Mouse (Mus musculus): ENCODE data around the gene Scd3.
"Not testable (repeated sequence)": the region's sequence is repeated elsewhere in the genome, so short reads cannot be mapped to it uniquely, and the experiment has no call there.

The Scd3 gene

GRCm38 (mm10) chr19:44273711-44274110 is 70.6 kb downstream of the Scd3 start:
- DNase-seq (ENCODE audit: low spot score in 2 of 2), result no peak

DNA sequence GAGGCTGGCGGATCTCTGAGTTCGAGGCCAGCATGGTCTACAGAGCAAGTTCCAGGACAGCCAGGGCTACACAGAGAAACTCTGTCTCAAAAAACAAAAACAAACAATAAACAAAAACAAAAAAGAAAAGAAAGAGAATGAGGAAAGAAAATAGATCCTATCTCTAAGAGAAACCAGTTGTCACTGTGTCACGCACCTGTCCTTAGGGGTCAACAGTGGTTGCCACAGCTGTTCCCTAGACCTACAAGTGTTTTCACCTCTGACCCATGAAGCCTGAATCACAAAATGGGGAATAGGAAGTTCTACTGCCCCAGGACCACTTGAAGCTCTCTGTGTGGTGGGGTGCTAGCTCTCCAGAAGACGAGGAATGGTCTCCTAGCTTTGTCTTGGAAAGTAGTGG is 71.4 kb downstream of the Scd3 start:
- DNase-seq (ENCODE audit: low spot score in 2 of 2), result no peak

GRCm38 (mm10) chr19:44275418-44275817 is 72.3 kb downstream of the Scd3 start:
- no peak for DNase-seq (ENCODE audit: low spot score in 2 of 2)

- DNase-seq (ENCODE audit: low spot score in 2 of 2), result no peak
Observed at GRCm38 (mm10) chr19:44276861-44277260, 73.8 kb downstream of the Scd3 start.

DNA sequence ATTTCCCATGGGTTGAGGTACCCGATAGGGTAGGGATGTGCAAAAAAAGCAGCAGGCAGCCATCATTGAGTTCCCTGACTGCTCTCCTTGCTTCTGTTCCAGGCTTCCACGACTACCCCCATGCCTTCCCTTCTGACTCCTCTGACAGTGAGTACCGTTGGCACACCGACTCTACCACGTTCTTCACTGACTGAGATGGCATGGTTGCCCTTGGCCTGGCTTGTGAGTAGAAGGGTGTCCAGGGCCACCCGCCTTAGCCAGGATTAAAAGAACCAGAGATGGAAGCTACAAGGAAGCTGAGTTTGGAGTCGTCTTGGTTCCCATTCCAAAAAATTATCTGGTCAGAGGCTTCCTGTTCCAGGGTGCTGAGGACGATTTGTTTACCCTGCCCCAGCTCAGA is 74.9 kb downstream of the Scd3 start:
- DNase-seq (ENCODE audit: low spot score in 2 of 2), result no peak

DNA sequence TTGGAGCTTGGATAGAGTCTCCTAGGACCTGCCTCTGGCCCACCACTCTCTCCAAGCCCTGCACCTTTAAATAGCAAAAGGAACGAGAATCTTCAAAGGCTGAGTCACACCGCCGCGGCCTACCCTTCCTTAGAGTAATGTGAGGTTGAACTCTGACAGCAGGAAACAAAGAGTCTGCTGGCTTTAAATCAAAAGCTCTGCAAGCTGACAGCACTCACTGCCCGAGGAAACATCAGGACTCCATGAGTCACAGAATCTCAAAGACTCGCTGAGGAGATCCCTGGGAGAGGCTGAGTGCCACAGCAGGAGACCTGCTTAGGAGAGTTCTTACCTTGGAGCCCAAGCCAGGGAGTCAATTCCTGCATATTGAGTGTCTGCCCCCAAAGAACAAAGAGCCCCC is 77.7 kb downstream of the Scd3 start:
- DNase-seq (ENCODE audit: low spot score in 2 of 2), result no peak

DNA sequence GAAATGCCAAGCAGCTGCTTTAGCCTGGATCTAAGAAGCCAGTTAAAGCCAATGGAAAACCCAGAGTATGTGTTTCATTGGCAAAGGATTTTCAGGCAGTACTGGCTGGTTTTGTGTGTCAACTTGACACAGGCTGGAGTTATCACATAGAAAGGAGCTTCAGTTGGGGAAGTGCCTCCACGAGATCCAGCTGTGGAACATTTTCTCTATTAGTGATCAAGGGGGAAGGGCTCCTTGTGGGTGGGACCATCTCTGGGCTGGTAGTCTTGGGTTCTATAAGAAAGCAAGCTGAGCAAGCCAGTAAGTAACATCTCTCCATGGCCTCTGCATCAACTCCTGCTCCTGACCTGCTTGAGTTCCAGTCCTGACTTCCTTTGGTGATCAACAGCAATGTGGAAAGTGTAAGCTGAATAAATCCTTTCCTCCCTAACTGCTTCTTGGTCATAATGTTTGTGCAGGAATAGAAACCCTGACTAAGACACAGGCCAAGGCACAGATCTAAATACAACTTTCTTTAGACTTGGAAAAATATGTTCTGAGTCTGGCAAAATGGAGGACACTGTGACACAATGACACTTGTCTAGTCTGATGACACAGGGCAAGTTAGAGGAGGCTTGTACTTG is 78.9 kb downstream of the Scd3 start:
- DNase-seq (ENCODE audit: low spot score in 2 of 2), result not testable (repeated sequence)

GRCm38 (mm10) chr19:44282534-44283156 is 79.6 kb downstream of the Scd3 start:
- peak; percentile 19 to 40 for DNase-seq (ENCODE audit: low spot score in 2 of 2)

DNA sequence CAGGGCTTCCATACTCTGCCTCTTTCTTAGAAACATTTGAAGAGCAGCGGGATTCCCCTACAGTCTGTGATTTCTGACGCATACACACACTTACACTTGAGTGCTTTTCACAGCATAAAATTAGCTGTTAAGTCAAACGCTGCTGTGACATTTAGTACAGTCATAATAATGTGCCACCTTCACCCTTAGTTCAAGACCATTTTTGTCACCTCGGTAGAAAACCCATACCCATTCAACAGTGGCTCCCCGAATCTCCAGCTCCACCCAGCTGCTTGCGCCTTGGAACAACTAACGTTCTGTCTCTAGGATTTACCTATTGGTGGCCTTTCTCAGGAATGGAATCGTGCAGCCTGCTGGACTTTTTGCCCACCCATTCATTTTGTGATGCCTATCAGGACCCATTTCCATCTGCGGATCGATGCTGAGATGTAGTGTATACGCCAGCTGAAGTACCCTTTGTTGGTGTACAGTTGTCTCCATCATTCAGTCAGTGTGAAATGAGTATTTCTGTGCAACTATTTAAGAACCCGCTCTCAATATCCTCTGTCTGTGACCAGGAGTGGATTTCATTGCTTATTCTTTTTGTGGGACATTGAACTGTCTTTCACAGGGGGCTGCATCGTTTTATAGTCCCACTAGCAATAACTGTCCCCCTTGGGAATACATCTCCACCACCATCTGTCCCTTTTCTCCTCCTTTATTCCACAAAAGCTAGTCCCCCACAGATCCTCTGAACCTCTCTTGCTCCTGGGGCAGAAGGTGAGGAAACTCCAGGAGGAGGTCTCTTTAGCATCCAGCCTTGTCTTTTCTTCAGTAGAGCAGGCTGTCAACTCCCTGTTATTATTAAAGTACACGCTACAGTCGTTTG is 80.3 kb downstream of the Scd3 start:
- DNase-seq (ENCODE audit: low spot score in 2 of 2), result peak; percentile 49 to 71

GRCm38 (mm10) chr19:44284025-44284695 is 81.1 kb downstream of the Scd3 start:
- DNase-seq (ENCODE audit: low spot score in 2 of 2), result peak; percentile 91 to 93

- DNase-seq (ENCODE audit: low spot score in 2 of 2), result peak in 1 of 2 experiments; percentile 22
Observed at GRCm38 (mm10) chr19:44284723-44285122, 81.7 kb downstream of the Scd3 start.

GRCm38 (mm10) chr19:44285554-44285953 is 82.5 kb downstream of the Scd3 start:
- no peak for DNase-seq (ENCODE audit: low spot score in 2 of 2)

- DNase-seq (ENCODE audit: low spot score in 2 of 2), result no peak
Observed at GRCm38 (mm10) chr19:44286109-44286508, 83.0 kb downstream of the Scd3 start.

- DNase-seq (ENCODE audit: low spot score in 2 of 2), result no peak
Observed at GRCm38 (mm10) chr19:44287415-44288110, 84.5 kb downstream of the Scd3 start.

- no peak for DNase-seq (ENCODE audit: low spot score in 2 of 2)
Observed at GRCm38 (mm10) chr19:44292083-44292482, 89.0 kb downstream of the Scd3 start.

GRCm38 (mm10) chr19:44292483-44292882 is 89.4 kb downstream of the Scd3 start:
- no peak for DNase-seq (ENCODE audit: low spot score in 2 of 2)

DNA sequence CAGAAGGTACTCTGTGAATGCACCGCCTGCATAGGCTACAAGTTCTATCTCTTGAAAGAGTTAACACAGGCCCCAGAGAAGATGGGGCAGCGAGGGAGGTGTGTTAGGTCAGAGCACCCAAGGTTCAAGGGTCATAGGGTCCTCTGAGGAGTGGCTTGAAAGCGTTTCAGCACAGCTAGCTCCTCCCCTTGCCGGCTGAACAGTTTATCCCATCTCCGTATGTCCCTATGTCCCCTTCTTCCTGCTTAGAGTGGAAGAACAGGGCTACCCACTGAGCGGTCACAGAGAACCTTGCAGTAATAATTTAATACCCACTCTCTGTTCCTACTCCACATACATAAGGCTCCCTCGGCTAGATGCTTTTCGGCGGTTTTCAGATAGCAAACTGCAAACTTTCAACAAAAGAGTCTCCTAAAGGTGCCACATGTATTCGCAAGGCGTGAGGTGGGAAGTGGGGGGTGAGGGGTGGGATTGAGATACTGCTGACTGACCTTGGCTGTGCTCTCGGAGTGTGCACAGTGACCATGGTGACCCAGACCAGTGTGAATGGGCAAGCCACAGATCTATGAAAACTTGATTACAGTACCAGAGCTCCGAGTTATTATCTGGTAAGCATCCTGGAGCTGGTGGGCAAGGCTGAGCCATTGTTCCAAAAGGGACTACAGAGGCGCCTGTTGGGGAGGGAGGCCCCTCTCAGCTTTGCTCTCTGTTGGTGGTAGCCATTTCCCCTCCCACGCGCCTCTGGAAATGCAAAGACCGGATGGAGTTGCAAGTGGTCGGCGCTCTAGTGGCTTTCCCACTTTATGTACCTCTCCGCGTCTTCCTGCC is 90.1 kb downstream of the Scd3 start, which contains the start of gene Scd2:
Gene Scd2, plus strand, starts transcription at position 734 of the 828 bp plus-strand sequence.
- no peak for DNase-seq (ENCODE audit: low spot score in 2 of 2)

All from spleen, postnatal 36 days (tissue).